22 mouse cellular contexts compared by ENCODE assay signal in the genomic region with DNA sequence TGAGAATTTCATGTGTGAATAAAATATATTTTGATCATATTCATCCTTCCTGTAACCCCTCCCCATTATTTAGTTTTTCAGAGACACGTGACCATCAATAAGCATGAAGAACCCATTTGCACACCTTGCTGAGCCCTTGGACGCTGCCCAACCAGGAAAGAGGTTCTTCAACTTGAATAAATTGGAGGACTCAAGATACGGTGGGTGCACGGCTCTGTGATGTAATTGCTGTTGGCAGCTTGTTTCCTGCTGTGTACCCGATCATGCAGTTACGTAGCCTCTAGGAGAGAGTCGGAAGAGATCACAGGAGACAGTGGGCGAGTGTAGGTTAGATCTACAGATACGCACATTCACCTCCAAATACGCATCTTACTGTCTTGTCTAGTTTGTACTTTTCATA. TPM values are rescaled to one million over a fixed set of nuclear protein-coding genes. Genes with fewer than 3 reads are reported as not detected.
DNase-seq lines count a peak whose midpoint lies in the region; ATAC-seq and TF ChIP-seq lines count a peak whose summit lies in the region.
"Had no signal": no experiment of that assay in that cellular context is flagged by ENCODE, and none has a peak within 500 bp of the region (broad histone marks: within the 10 kb centered on the region; RNA-seq: fewer than 3 reads in every experiment).

No protein-coding gene starts in this region.

- H3K27me3 ChIP-seq in embryonic facial prominence, embryonic 14.5 days (replicated peaks; ENCODE audit: control insufficient read depth, insufficient read depth, low read length): no peaks in the 10 kb centered on the region
- H3K27me3 ChIP-seq in embryonic facial prominence, embryonic 10.5 days (replicated peaks; ENCODE audit: low read depth, poor library complexity, severe bottlenecking): no peaks in the 10 kb centered on the region
- no peaks in the 10 kb centered on the region for H3K27me3 ChIP-seq in midbrain, embryonic 14.5 days (ENCODE audit: control insufficient read depth, insufficient read depth, low read length)
- H3K27me3 ChIP-seq in midbrain, embryonic 15.5 days (replicated peaks): no peaks in the 10 kb centered on the region
- H3K27me3 ChIP-seq in stomach, postnatal 0 days (ENCODE audit: control insufficient read depth, insufficient read depth, low read length): no peaks in the 10 kb centered on the region
- H3K27me3 ChIP-seq: CH12.LX; embryonic facial prominence, embryonic 15.5 days; heart, embryonic 13.5 days; Patski had no signal

- H3K4me2 ChIP-seq in embryonic facial prominence, embryonic 14.5 days (ENCODE audit: low read depth, low read length): no peak overlapping the region
- H3K4me2 ChIP-seq in midbrain, embryonic 14.5 days (ENCODE audit: low read length): no peak overlapping the region
- no peak overlapping the region for H3K4me2 ChIP-seq in midbrain, embryonic 15.5 days
- no peak overlapping the region for H3K4me2 ChIP-seq in stomach, postnatal 0 days (replicated peaks; ENCODE audit: low read depth)
- H3K4me2 ChIP-seq: embryonic facial prominence, embryonic 15.5 days; heart, embryonic 13.5 days had no signal

- H3K4me3 ChIP-seq in embryonic facial prominence, embryonic 14.5 days (ENCODE audit: low read depth, low read length): no peak overlapping the region
- no peak overlapping the region for H3K4me3 ChIP-seq in embryonic facial prominence, embryonic 10.5 days
- H3K4me3 ChIP-seq in midbrain, embryonic 14.5 days (replicated peaks; ENCODE audit: low read depth, low read length): no peak overlapping the region
- H3K4me3 ChIP-seq in midbrain, embryonic 15.5 days: no peak overlapping the region
- H3K4me3 ChIP-seq in stomach, postnatal 0 days (ENCODE audit: low read depth, low read length): no peak overlapping the region
- H3K4me3 ChIP-seq: embryonic facial prominence, embryonic 15.5 days; erythroblast, embryonic 14.5 days; forebrain, embryonic 10.5 days; heart, embryonic 13.5 days had no signal

- no peak overlapping the region for H3K27ac ChIP-seq in embryonic facial prominence, embryonic 14.5 days (replicated peaks; ENCODE audit: low read depth, low read length)
- H3K27ac ChIP-seq in embryonic facial prominence, embryonic 10.5 days (replicated peaks): no peak overlapping the region
- no peak overlapping the region for H3K27ac ChIP-seq in midbrain, embryonic 14.5 days (replicated peaks; ENCODE audit: low read depth, low read length)
- no peak overlapping the region for H3K27ac ChIP-seq in midbrain, embryonic 15.5 days
- no peak overlapping the region for H3K27ac ChIP-seq in stomach, postnatal 0 days (replicated peaks)
- H3K27ac ChIP-seq: embryonic facial prominence, embryonic 15.5 days; forebrain, embryonic 10.5 days; heart, embryonic 13.5 days had no signal

- 73% methylated on average over 10 of the region's 10 CpGs for WGBS in embryonic facial prominence, embryonic 14.5 days
- WGBS in embryonic facial prominence, embryonic 10.5 days: 82% methylated on average over 10 of the region's 10 CpGs
- whole genome bisulfite sequencing in midbrain, embryonic 14.5 days: 76% methylated on average over 10 of the region's 10 CpGs
- 79% methylated on average over 10 of the region's 10 CpGs for WGBS in midbrain, embryonic 15.5 days
- 88% methylated on average over 10 of the region's 10 CpGs for WGBS in stomach, postnatal 0 days

- no peak for TF ChIP-seq EP300 in stomach, postnatal 0 days (optimal IDR thresholded peaks at IDR 0.05)

- H3K9me3 ChIP-seq in embryonic facial prominence, embryonic 14.5 days (ENCODE audit: control insufficient read depth, low read length): no peaks in the 10 kb centered on the region
- peaks cover 6% of the 10 kb centered on the region; the same call in 1 of the 2 replicates for H3K9me3 ChIP-seq in embryonic facial prominence, embryonic 10.5 days
- no peaks in the 10 kb centered on the region for H3K9me3 ChIP-seq in midbrain, embryonic 14.5 days (ENCODE audit: control insufficient read depth, low read length)
- H3K9me3 ChIP-seq in midbrain, embryonic 15.5 days: no peaks in the 10 kb centered on the region
- no peaks in the 10 kb centered on the region for H3K9me3 ChIP-seq in stomach, postnatal 0 days (ENCODE audit: control insufficient read depth, low read length)
- H3K9me3 ChIP-seq: embryonic facial prominence, embryonic 15.5 days; heart, embryonic 13.5 days had no signal

- peak; percentile 18 for DNase-seq in embryonic facial prominence, embryonic 14.5 days (ENCODE audit: low spot score)
- DNase-seq in embryonic facial prominence, embryonic 10.5 days (ENCODE audit: low spot score): no peak
- peak; percentile 2 for DNase-seq in midbrain, embryonic 14.5 days
- DNase-seq in naive thymus-derived CD4-positive, alpha-beta T cell, adult 2 months (ENCODE audit: low read depth): peak; percentile 25
- no peak for DNase-seq in frontal cortex, postnatal 36 days (ENCODE audit: low spot score in 2 of 2)
- DNase-seq in stomach, postnatal 0 days (ENCODE audit: low spot score): no peak
- DNase-seq: adrenal gland, adult 2 months; adrenal gland, postnatal 25 days; cerebellum, adult 2 months; cerebellum, postnatal 36 days; gastrocnemius, postnatal 36 days; heart, adult 11 months; heart, postnatal 36 days had no signal

- H3K36me3 ChIP-seq in embryonic facial prominence, embryonic 14.5 days (ENCODE audit: control insufficient read depth, insufficient read depth, low read length): peaks cover 36% of the 10 kb centered on the region
- H3K36me3 ChIP-seq in embryonic facial prominence, embryonic 10.5 days (replicated peaks): peaks cover 47% of the 10 kb centered on the region
- H3K36me3 ChIP-seq in midbrain, embryonic 14.5 days (ENCODE audit: control insufficient read depth, insufficient read depth, low read length): peaks cover 26% of the 10 kb centered on the region
- H3K36me3 ChIP-seq in midbrain, embryonic 15.5 days (replicated peaks): peaks cover 14% of the 10 kb centered on the region; the same call in 1 of the 2 replicates
- H3K36me3 ChIP-seq in stomach, postnatal 0 days (ENCODE audit: control insufficient read depth, insufficient read depth, low read length): peaks cover 15% of the 10 kb centered on the region

- H3K4me1 ChIP-seq in embryonic facial prominence, embryonic 14.5 days (ENCODE audit: control insufficient read depth, insufficient read depth, low read length): no peaks in the 10 kb centered on the region
- no peaks in the 10 kb centered on the region for H3K4me1 ChIP-seq in embryonic facial prominence, embryonic 10.5 days
- no peaks in the 10 kb centered on the region for H3K4me1 ChIP-seq in midbrain, embryonic 14.5 days (ENCODE audit: control insufficient read depth, insufficient read depth, low read length)
- no peaks in the 10 kb centered on the region for H3K4me1 ChIP-seq in midbrain, embryonic 15.5 days
- H3K4me1 ChIP-seq in stomach, postnatal 0 days (replicated peaks; ENCODE audit: control insufficient read depth, insufficient read depth): no peaks in the 10 kb centered on the region
- H3K4me1 ChIP-seq: embryonic facial prominence, embryonic 15.5 days; forebrain, embryonic 10.5 days; heart, embryonic 13.5 days had no signal

- no peak for TF ChIP-seq CTCF in stomach, postnatal 0 days (IDR thresholded peaks at IDR 0.05; ENCODE audit: low read depth)

- H3K9ac ChIP-seq in embryonic facial prominence, embryonic 14.5 days (ENCODE audit: low read depth, low read length): no peak overlapping the region
- H3K9ac ChIP-seq in midbrain, embryonic 14.5 days (replicated peaks; ENCODE audit: low read length): no peak overlapping the region
- H3K9ac ChIP-seq in midbrain, embryonic 15.5 days: no peak overlapping the region
- H3K9ac ChIP-seq in stomach, postnatal 0 days (ENCODE audit: low read length): no peak overlapping the region
- H3K9ac ChIP-seq: embryonic facial prominence, embryonic 15.5 days; heart, embryonic 13.5 days had no signal

- ATAC-seq in embryonic facial prominence, embryonic 14.5 days (ENCODE audit: low read depth): no peak
- no peak for ATAC-seq in midbrain, embryonic 14.5 days (ENCODE audit: low FRiP score, low TSS enrichment)
- ATAC-seq in midbrain, embryonic 15.5 days (replicated peaks): no peak
- ATAC-seq in stomach, postnatal 0 days (ENCODE audit: low FRiP score, low TSS enrichment): no peak
- ATAC-seq: forebrain, embryonic 14.5 days; hindbrain, embryonic 16.5 days; Patski had no signal

RNA-seq across cellular contexts. Expression of a gene that starts 20.8 kb away (rescaled TPM):
- polyA plus RNA-seq in embryonic facial prominence, embryonic 14.5 days (2014; fragmentation: Nextera tagmentation; extraction: Ambion mirVana): 48.0 and 51.4 TPM in 2 replicates
- polyA plus RNA-seq in embryonic facial prominence, embryonic 10.5 days (2016; fragmentation: Nextera tagmentation; extraction: Ambion mirVana): 49.8 and 52.4 TPM in 2 replicates
- polyA plus RNA-seq in midbrain, embryonic 14.5 days (2014; fragmentation: Nextera tagmentation; extraction: Ambion mirVana): 31.2 and 48.2 TPM in 2 replicates
- polyA plus RNA-seq in midbrain, embryonic 15.5 days (2015; fragmentation: Nextera tagmentation; extraction: Ambion mirVana): 44.0 and 45.1 TPM in 2 replicates
- polyA plus RNA-seq in stomach, postnatal 0 days (2015; fragmentation: Nextera tagmentation; extraction: Ambion mirVana): 33.2 and 35.9 TPM in 2 replicates

Comparison
In these comparisons a context has a peak if more than half of its experiments do, and no peak if none do; other contexts are left out.
1. DNase-seq: peak in embryonic facial prominence, embryonic 14.5 days (single experiment), midbrain, embryonic 14.5 days (single experiment) and naive thymus-derived CD4-positive, alpha-beta T cell, adult 2 months (single experiment); none in embryonic facial prominence, embryonic 10.5 days (single experiment), frontal cortex, postnatal 36 days (0 of 2) and stomach, postnatal 0 days (single experiment).